In genomic region chr10:68164723-68165706, GRCm38 (mm10) we compare ENCODE assay signal across 9 mouse cellular contexts.
A peak's percentile ranks its signal among the peaks of the same experiment; 100 is the strongest.
DNase-seq lines count a peak whose midpoint lies in the region; ATAC-seq and TF ChIP-seq lines count a peak whose summit lies in the region.
"Had no signal": no experiment of that assay in that cellular context is flagged by ENCODE, and none has a peak within 500 bp of the region (broad histone marks: within the 10 kb centered on the region; RNA-seq: fewer than 3 reads in every experiment).

No protein-coding gene starts in this region.

- H3K9me3 ChIP-seq in embryonic facial prominence, embryonic 11.5 days (replicated peaks; ENCODE audit: control insufficient read depth, low read length): no peaks in the 10 kb centered on the region
- H3K9me3 ChIP-seq in embryonic facial prominence, embryonic 10.5 days: no peaks in the 10 kb centered on the region
- H3K9me3 ChIP-seq in intestine, embryonic 15.5 days: no peaks in the 10 kb centered on the region
- H3K9me3 ChIP-seq in intestine, postnatal 0 days (ENCODE audit: control insufficient read depth): no peaks in the 10 kb centered on the region
- H3K9me3 ChIP-seq in midbrain, embryonic 11.5 days (ENCODE audit: control insufficient read depth, low read length): no peaks in the 10 kb centered on the region
- no peaks in the 10 kb centered on the region for H3K9me3 ChIP-seq in midbrain, embryonic 10.5 days (replicated peaks)

- no peak overlapping the region for H3K4me2 ChIP-seq in embryonic facial prominence, embryonic 11.5 days (ENCODE audit: low read depth, low read length)
- no peak overlapping the region for H3K4me2 ChIP-seq in intestine, embryonic 15.5 days (replicated peaks)
- H3K4me2 ChIP-seq in intestine, postnatal 0 days (replicated peaks; ENCODE audit: low read depth): no peak overlapping the region
- H3K4me2 ChIP-seq in midbrain, embryonic 11.5 days: no peak overlapping the region
- peak overlapping the region; percentile 93 for H3K4me2 ChIP-seq in myocyte (ENCODE audit: low read depth)

- 74% methylated on average over 8 of the region's 8 CpGs for WGBS in embryonic facial prominence, embryonic 11.5 days
- WGBS in embryonic facial prominence, embryonic 10.5 days: 80% methylated on average over 8 of the region's 8 CpGs
- 64% methylated on average over 8 of the region's 8 CpGs for WGBS in intestine, embryonic 15.5 days
- 63% methylated on average over 8 of the region's 8 CpGs for WGBS in intestine, postnatal 0 days
- 76% methylated on average over 8 of the region's 8 CpGs for WGBS in midbrain, embryonic 11.5 days
- 78% methylated on average over 8 of the region's 8 CpGs for WGBS in midbrain, embryonic 10.5 days

- no peaks in the 10 kb centered on the region for H3K4me1 ChIP-seq in embryonic facial prominence, embryonic 11.5 days (ENCODE audit: control insufficient read depth, insufficient read depth, low read length)
- peaks cover 34% of the 10 kb centered on the region for H3K4me1 ChIP-seq in embryonic facial prominence, embryonic 10.5 days
- H3K4me1 ChIP-seq in intestine, embryonic 15.5 days (replicated peaks): peaks cover 29% of the 10 kb centered on the region
- H3K4me1 ChIP-seq in intestine, postnatal 0 days (replicated peaks; ENCODE audit: control insufficient read depth, insufficient read depth, low read length): peaks cover 22% of the 10 kb centered on the region
- H3K4me1 ChIP-seq in midbrain, embryonic 11.5 days (ENCODE audit: control insufficient read depth, insufficient read depth, low read length): 0 out of 2 replicates have a peak, but pooled peaks cover 4% of the 10 kb centered on the region
- H3K4me1 ChIP-seq in midbrain, embryonic 10.5 days: peaks cover 22% of the 10 kb centered on the region

- H3K27me3 ChIP-seq in embryonic facial prominence, embryonic 11.5 days (ENCODE audit: control insufficient read depth, insufficient read depth, low read length): no peaks in the 10 kb centered on the region
- H3K27me3 ChIP-seq in embryonic facial prominence, embryonic 10.5 days (replicated peaks; ENCODE audit: low read depth, poor library complexity, severe bottlenecking): no peaks in the 10 kb centered on the region
- no peaks in the 10 kb centered on the region for H3K27me3 ChIP-seq in intestine, embryonic 15.5 days (replicated peaks)
- no peaks in the 10 kb centered on the region for H3K27me3 ChIP-seq in intestine, postnatal 0 days (replicated peaks; ENCODE audit: control insufficient read depth, insufficient read depth, low read length)
- no peaks in the 10 kb centered on the region for H3K27me3 ChIP-seq in midbrain, embryonic 11.5 days (ENCODE audit: control insufficient read depth, insufficient read depth, low read length)
- H3K27me3 ChIP-seq in midbrain, embryonic 10.5 days (ENCODE audit: low read depth, poor library complexity, severe bottlenecking): no peaks in the 10 kb centered on the region
- no peaks in the 10 kb centered on the region for H3K27me3 ChIP-seq in myocyte (ENCODE audit: control insufficient read depth, insufficient read depth, insufficient read length)

- ATAC-seq in embryonic facial prominence, embryonic 11.5 days (replicated peaks; ENCODE audit: insufficient number of reproducible peaks, low FRiP score, low TSS enrichment, low read depth): no peak
- no peak for ATAC-seq in intestine, embryonic 15.5 days
- ATAC-seq in intestine, postnatal 0 days: no peak
- no peak for ATAC-seq in midbrain, embryonic 11.5 days (ENCODE audit: low FRiP score)

- H3K79me2 ChIP-seq in myocyte (ENCODE audit: control insufficient read depth, insufficient read depth): peaks cover 33% of the 10 kb centered on the region

- no peak for TF ChIP-seq CTCF in intestine, postnatal 0 days (IDR thresholded peaks at IDR 0.05; ENCODE audit: low read depth)

- H3K4me3 ChIP-seq in embryonic facial prominence, embryonic 11.5 days (ENCODE audit: low read depth, low read length): no peak overlapping the region
- no peak overlapping the region for H3K4me3 ChIP-seq in embryonic facial prominence, embryonic 10.5 days
- no peak overlapping the region for H3K4me3 ChIP-seq in intestine, embryonic 15.5 days (replicated peaks)
- H3K4me3 ChIP-seq in intestine, postnatal 0 days (ENCODE audit: low read depth, low read length): no peak overlapping the region
- no peak overlapping the region for H3K4me3 ChIP-seq in midbrain, embryonic 11.5 days (ENCODE audit: low read depth, low read length)
- no peak overlapping the region for H3K4me3 ChIP-seq in midbrain, embryonic 10.5 days
- no peak overlapping the region for H3K4me3 ChIP-seq in myocyte

- TF ChIP-seq POLR2A in myocyte (IDR thresholded peaks at IDR 0.05; ENCODE audit: insufficient read length, low read depth): no peak

- peak; percentile 26 for DNase-seq in embryonic facial prominence, embryonic 11.5 days (ENCODE audit: low spot score)
- no peak for DNase-seq in embryonic facial prominence, embryonic 10.5 days (ENCODE audit: low spot score)
- peak; percentile 73 for DNase-seq in midbrain, embryonic 11.5 days (ENCODE audit: low spot score, missing footprints)
- DNase-seq in midbrain, embryonic 10.5 days (ENCODE audit: low spot score): no peak
- DNase-seq in thymus, adult 18-20 months: no peak
- DNase-seq: adrenal gland, postnatal 36 days had no signal

- no peaks in the 10 kb centered on the region for H3K36me3 ChIP-seq in embryonic facial prominence, embryonic 11.5 days (replicated peaks; ENCODE audit: control insufficient read depth, insufficient read depth, low read depth, low read length)
- H3K36me3 ChIP-seq in embryonic facial prominence, embryonic 10.5 days (replicated peaks): no peaks in the 10 kb centered on the region; the same call in 1 of the 2 replicates
- no peaks in the 10 kb centered on the region for H3K36me3 ChIP-seq in intestine, embryonic 15.5 days
- no peaks in the 10 kb centered on the region for H3K36me3 ChIP-seq in intestine, postnatal 0 days (ENCODE audit: control insufficient read depth, insufficient read depth)
- no peaks in the 10 kb centered on the region for H3K36me3 ChIP-seq in midbrain, embryonic 11.5 days (ENCODE audit: control insufficient read depth, insufficient read depth, low read length)
- no peaks in the 10 kb centered on the region for H3K36me3 ChIP-seq in midbrain, embryonic 10.5 days
- H3K36me3 ChIP-seq in myocyte (ENCODE audit: control insufficient read depth, insufficient read depth): peaks cover 5% of the 10 kb centered on the region

- H3K27ac ChIP-seq in embryonic facial prominence, embryonic 11.5 days (replicated peaks; ENCODE audit: low read depth, low read length): no peak overlapping the region
- H3K27ac ChIP-seq in embryonic facial prominence, embryonic 10.5 days (replicated peaks): no peak overlapping the region
- 0 out of 2 replicates have a peak overlapping the region, but pooled peaks have one; percentile 65 for H3K27ac ChIP-seq in intestine, embryonic 15.5 days
- H3K27ac ChIP-seq in intestine, postnatal 0 days (ENCODE audit: low read depth, low read length): no peak overlapping the region
- no peak overlapping the region for H3K27ac ChIP-seq in midbrain, embryonic 11.5 days (ENCODE audit: low read depth, low read length)
- H3K27ac ChIP-seq in midbrain, embryonic 10.5 days (replicated peaks): no peak overlapping the region

- H3K9ac ChIP-seq in embryonic facial prominence, embryonic 11.5 days (replicated peaks; ENCODE audit: low read length): no peak overlapping the region
- no peak overlapping the region for H3K9ac ChIP-seq in intestine, embryonic 15.5 days
- H3K9ac ChIP-seq in intestine, postnatal 0 days (ENCODE audit: low read depth, low read length): no peak overlapping the region
- H3K9ac ChIP-seq in midbrain, embryonic 11.5 days (ENCODE audit: low read length): no peak overlapping the region

- no peak overlapping the region for H3ac ChIP-seq in myocyte (ENCODE audit: control insufficient read depth, insufficient read length)

TF ChIP-seq in myocyte, 11 proteins besides CTCF, POLR2A, EP300 and RAD21:
- TF ChIP-seq USF1 (IDR thresholded peaks at IDR 0.05; ENCODE audit: low read depth) (no peak), MAX (IDR thresholded peaks at IDR 0.05; ENCODE audit: low read depth) (no peak), TCF12 (IDR thresholded peaks at IDR 0.05; ENCODE audit: insufficient read depth, poor library complexity, severe bottlenecking) (no peak), TCF3 (IDR thresholded peaks at IDR 0.05; ENCODE audit: insufficient read length, low read depth) (no peak), REST (IDR thresholded peaks at IDR 0.05; ENCODE audit: insufficient read depth, insufficient read length) (no peak), MYOD1 (IDR thresholded peaks at IDR 0.05; ENCODE audit: control insufficient read depth in 1 of 3, insufficient read length in 2 of 3, low read depth in 2 of 3) (no peak), POLR2AphosphoS2 (IDR thresholded peaks at IDR 0.05; ENCODE audit: insufficient read length, low read depth) (no peak), CEBPB (IDR thresholded peaks at IDR 0.05; ENCODE audit: insufficient read depth, poor library complexity, severe bottlenecking) (no peak), MYOG (IDR thresholded peaks at IDR 0.05; ENCODE audit: control insufficient read depth in 1 of 3, insufficient read depth in 1 of 3, insufficient read length in 2 of 3, low read depth in 2 of 3) (no peak), E2F4 (IDR thresholded peaks at IDR 0.05; ENCODE audit: insufficient read depth) (no peak), SRF (IDR thresholded peaks at IDR 0.05; ENCODE audit: control insufficient read depth, insufficient read length, low read depth) (no peak)

Comparison
In these comparisons a context has a peak if more than half of its experiments do, and no peak if none do; other contexts are left out.
1. DNase-seq: peak in embryonic facial prominence, embryonic 11.5 days (single experiment) and midbrain, embryonic 11.5 days (single experiment); none in embryonic facial prominence, embryonic 10.5 days (single experiment), midbrain, embryonic 10.5 days (single experiment) and thymus, adult 18-20 months (0 of 2).